Comparison of ENCODE assay signal across 8 mouse cellular contexts in the genomic region with DNA sequence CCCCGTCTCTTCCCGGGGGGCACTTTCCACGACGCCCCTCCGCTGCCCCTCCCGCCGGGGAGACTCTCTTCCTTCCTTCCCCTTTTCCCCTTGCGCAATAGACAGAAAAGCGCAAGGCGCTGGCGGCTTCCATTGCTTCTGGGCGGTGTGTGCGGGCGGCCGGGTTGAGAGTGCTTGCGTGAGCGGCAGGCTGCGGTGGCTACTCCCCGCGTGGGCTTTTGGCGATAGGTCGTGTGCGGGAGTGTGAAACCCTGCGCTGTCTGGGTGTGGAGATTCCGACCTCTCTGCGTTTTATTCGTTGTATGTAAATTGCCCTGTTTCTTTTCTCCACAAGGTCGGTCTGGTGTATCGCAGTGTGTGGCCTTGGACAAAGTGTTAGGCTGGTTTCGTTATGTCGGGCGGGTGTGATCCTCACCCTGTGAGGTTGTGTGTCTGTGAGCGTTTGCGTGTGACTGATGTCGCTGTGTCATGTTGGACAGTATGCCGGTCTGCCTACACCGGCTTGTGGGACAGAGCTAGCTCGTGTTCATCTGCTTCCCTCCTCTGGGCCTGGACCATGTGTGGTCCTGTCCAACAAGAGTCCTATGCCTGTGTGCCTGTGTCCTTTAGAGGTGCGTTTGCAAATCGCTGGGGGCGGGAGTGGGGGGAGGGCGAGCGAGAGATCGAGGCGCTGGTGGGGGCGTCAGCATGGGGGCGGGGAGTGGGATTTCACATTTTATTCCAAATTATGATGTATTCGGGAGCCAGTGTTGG. TPM values are rescaled to one million over a fixed set of nuclear protein-coding genes. Genes with fewer than 3 reads are reported as not detected.
DNase-seq lines count a peak whose midpoint lies in the region; ATAC-seq lines count a peak whose summit lies in the region.

No protein-coding gene starts in this region.

- peak overlapping the region; percentile 33 for H3K4me3 ChIP-seq in hindbrain, embryonic 14.5 days (replicated peaks; ENCODE audit: low read length)
- H3K4me3 ChIP-seq in limb, embryonic 10.5 days = peak overlapping the region; percentile 46

- no peaks in the 10 kb centered on the region for H3K9me3 ChIP-seq in hindbrain, embryonic 14.5 days (ENCODE audit: control insufficient read depth, low read length)
- H3K9me3 ChIP-seq in limb, embryonic 10.5 days (replicated peaks) = no peaks in the 10 kb centered on the region

- peak; percentile 49 for DNase-seq in ovary, postnatal 36 days (ENCODE audit: low spot score)
- no peak for DNase-seq in ovary, postnatal 14 days (ENCODE audit: low spot score)
- DNase-seq in cerebellum, postnatal 10 days = peak; percentile 41 to 67
- peak; percentile 42 to 48 for DNase-seq in frontal cortex, postnatal 36 days (ENCODE audit: low spot score in 2 of 2)
- peak; percentile 64 for DNase-seq in hindbrain, embryonic 14.5 days (ENCODE audit: low spot score)
- peak; percentile 77 for DNase-seq in limb, embryonic 10.5 days (ENCODE audit: low spot score)
- peak; percentile 15 to 39 for DNase-seq in spleen, postnatal 36 days (ENCODE audit: low spot score in 2 of 2)

- H3K4me1 ChIP-seq in hindbrain, embryonic 14.5 days (replicated peaks; ENCODE audit: control insufficient read depth, insufficient read depth, low read length) = no peaks in the 10 kb centered on the region
- H3K4me1 ChIP-seq in limb, embryonic 10.5 days = peaks cover 31% of the 10 kb centered on the region

- peak overlapping the region; percentile 84 for H3K27ac ChIP-seq in hindbrain, embryonic 14.5 days
- H3K27ac ChIP-seq in limb, embryonic 10.5 days = peak overlapping the region; percentile 75

- peak overlapping the region; percentile 40 for H3K4me2 ChIP-seq in hindbrain, embryonic 14.5 days (replicated peaks)

- peak overlapping the region; percentile 58 for H3K9ac ChIP-seq in hindbrain, embryonic 14.5 days

- ATAC-seq in hindbrain, embryonic 14.5 days (ENCODE audit: low FRiP score) = peak; percentile 70; the same call in 1 of the 2 replicates
- peak; percentile 48 for ATAC-seq in megakaryocyte-erythroid progenitor cell, adult 5-6 weeks (replicated peaks; ENCODE audit: low FRiP score, low TSS enrichment, poor library complexity, severe bottlenecking)

- no peaks in the 10 kb centered on the region for H3K36me3 ChIP-seq in hindbrain, embryonic 14.5 days (replicated peaks; ENCODE audit: control insufficient read depth, insufficient read depth)
- H3K36me3 ChIP-seq in limb, embryonic 10.5 days = no peaks in the 10 kb centered on the region

- under 1% methylated on average over 48 of the region's 48 CpGs for WGBS in hindbrain, embryonic 14.5 days
- WGBS in limb, embryonic 10.5 days = under 1% methylated on average over 48 of the region's 48 CpGs

- peaks cover 90% of the 10 kb centered on the region for H3K27me3 ChIP-seq in hindbrain, embryonic 14.5 days (ENCODE audit: control insufficient read depth, insufficient read depth, low read length)
- peaks cover 100% of the 10 kb centered on the region for H3K27me3 ChIP-seq in limb, embryonic 10.5 days (ENCODE audit: low read depth, poor library complexity, severe bottlenecking)

RNA-seq across cellular contexts. Expression of gene Tal1, which starts 0.9 kb away (rescaled TPM):
- 5.6 and 7.4 TPM in 2 replicates for polyA plus RNA-seq in hindbrain, embryonic 14.5 days (2014; fragmentation: Nextera tagmentation; extraction: Ambion mirVana)
- polyA plus RNA-seq in limb, embryonic 10.5 days (2016; fragmentation: Nextera tagmentation; extraction: Ambion mirVana) = 1.7 TPM in 2 replicates
- total RNA-seq in megakaryocyte-erythroid progenitor cell, adult 5-6 weeks (2014; fragmentation: Nextera tagmentation) = 99.5 and 115 TPM in 2 replicates
- 56.3 and 63.8 TPM in 2 replicates for total RNA-seq in megakaryocyte-erythroid progenitor cell, adult 5-6 weeks (2017)

RNA-seq across cellular contexts. Expression of gene Pdzk1ip1, which starts 31.4 kb away (rescaled TPM):
- polyA plus RNA-seq in hindbrain, embryonic 14.5 days (2014; fragmentation: Nextera tagmentation; extraction: Ambion mirVana) = 3.0 and 3.7 TPM in 2 replicates
- 6.8 and 9.0 TPM in 2 replicates for polyA plus RNA-seq in limb, embryonic 10.5 days (2016; fragmentation: Nextera tagmentation; extraction: Ambion mirVana)
- 22.0 and 28.7 TPM in 2 replicates for total RNA-seq in megakaryocyte-erythroid progenitor cell, adult 5-6 weeks (2014; fragmentation: Nextera tagmentation)
- total RNA-seq in megakaryocyte-erythroid progenitor cell, adult 5-6 weeks (2017) = 5.9 and 34.2 TPM in 2 replicates

RNA-seq across cellular contexts. Expression of gene Stil, which starts 57.1 kb away (rescaled TPM):
- polyA plus RNA-seq in hindbrain, embryonic 14.5 days (2014; fragmentation: Nextera tagmentation; extraction: Ambion mirVana) = 2.9 and 3.6 TPM in 2 replicates
- 16.9 and 19.8 TPM in 2 replicates for polyA plus RNA-seq in limb, embryonic 10.5 days (2016; fragmentation: Nextera tagmentation; extraction: Ambion mirVana)
- 22.9 and 27.8 TPM in 2 replicates for total RNA-seq in megakaryocyte-erythroid progenitor cell, adult 5-6 weeks (2014; fragmentation: Nextera tagmentation)
- total RNA-seq in megakaryocyte-erythroid progenitor cell, adult 5-6 weeks (2017) = 11.0 and 15.6 TPM in 2 replicates
